Mouse (Mus musculus) adrenal gland, adult (tissue): Measurements from ENCODE around the gene Rnft1.

ENCODE experiments used
- DNase-seq, 2 experiments: peaks; one replicate each; pipeline ENCODE4 v3.0.0; 2022 to 2023; ENCODE audit warnings: low spot score in 1 of 2; ENCODE audit not compliant: inconsistent age in 2 of 2

Rnft1 gene

GRCm38 (mm10) chr11:86484101-86484868 lies at the start of gene Rnft1:
Gene Rnft1, plus strand, starts transcription at chr11:86484657.
- peak; percentile 99 to 100 for DNase-seq

GRCm38 (mm10) chr11:86436843-86437242 lies 47.6 kb upstream of the Rnft1 start:
- peak in 1 of 2 experiments; percentile 31 for DNase-seq

- no peak for DNase-seq
These were observed 46.2 kb upstream of the Rnft1 start for GRCm38 (mm10) chr11:86438261-86438660.

GRCm38 (mm10) chr11:86440791-86441190 lies 43.7 kb upstream of the Rnft1 start:
- DNase-seq = no peak

- DNase-seq = no peak
These were observed 30.5 kb upstream of the Rnft1 start for GRCm38 (mm10) chr11:86453991-86454390.

DNA sequence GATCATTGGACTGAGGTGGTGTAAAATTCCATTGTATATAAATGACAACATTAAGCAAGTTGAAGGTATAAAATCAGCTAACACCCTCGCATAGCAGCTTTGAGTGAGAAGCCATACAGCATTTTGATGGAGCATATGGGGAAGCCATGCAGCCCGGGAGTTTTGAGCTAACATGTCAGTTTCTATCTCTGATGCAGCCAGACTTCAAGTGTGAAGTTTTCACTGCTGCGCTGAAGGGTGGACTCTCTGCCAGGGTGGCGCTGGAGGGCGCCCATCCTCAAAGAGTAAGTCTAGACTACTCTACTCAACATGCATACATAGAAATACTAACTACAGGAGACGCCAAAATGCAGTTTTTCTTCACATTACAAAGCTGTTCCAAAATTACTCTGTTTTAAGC lies 26.9 kb upstream of the Rnft1 start:
- DNase-seq = no peak

- no peak for DNase-seq
These were observed 25.6 kb upstream of the Rnft1 start for GRCm38 (mm10) chr11:86458866-86459265.

- DNase-seq = no peak
These were observed 21.9 kb upstream of the Rnft1 start for GRCm38 (mm10) chr11:86462579-86462978.

DNA sequence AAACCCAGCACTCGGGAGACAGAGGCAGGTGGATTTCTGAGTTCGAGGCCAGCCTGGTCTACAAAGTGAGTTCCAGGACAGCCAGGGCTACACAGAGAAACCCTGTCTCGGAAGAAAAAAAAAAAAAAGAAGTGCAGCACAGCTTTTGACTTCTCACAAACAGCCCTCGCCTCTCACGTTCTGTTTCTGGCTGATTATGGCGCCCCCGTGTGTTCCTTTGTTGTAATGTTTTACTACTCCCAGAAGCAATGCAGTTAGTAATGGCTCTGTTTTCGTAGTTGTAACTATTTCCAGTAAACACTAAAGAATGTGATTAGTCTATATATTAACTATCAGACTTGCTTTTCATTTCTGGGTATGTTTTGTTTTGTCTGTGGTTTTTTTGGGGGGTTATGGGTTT lies 20.2 kb upstream of the Rnft1 start:
- peak in 1 of 2 experiments; percentile 73 for DNase-seq

GRCm38 (mm10) chr11:86468345-86468744 lies 16.1 kb upstream of the Rnft1 start:
- DNase-seq = no peak

GRCm38 (mm10) chr11:86468971-86469370 lies 15.5 kb upstream of the Rnft1 start:
- DNase-seq = no peak

GRCm38 (mm10) chr11:86471785-86472184 lies 12.7 kb upstream of the Rnft1 start:
- DNase-seq = no peak

- DNase-seq = peak in 1 of 2 experiments; percentile 66
These were observed 11.7 kb upstream of the Rnft1 start for GRCm38 (mm10) chr11:86472771-86473171.

DNA sequence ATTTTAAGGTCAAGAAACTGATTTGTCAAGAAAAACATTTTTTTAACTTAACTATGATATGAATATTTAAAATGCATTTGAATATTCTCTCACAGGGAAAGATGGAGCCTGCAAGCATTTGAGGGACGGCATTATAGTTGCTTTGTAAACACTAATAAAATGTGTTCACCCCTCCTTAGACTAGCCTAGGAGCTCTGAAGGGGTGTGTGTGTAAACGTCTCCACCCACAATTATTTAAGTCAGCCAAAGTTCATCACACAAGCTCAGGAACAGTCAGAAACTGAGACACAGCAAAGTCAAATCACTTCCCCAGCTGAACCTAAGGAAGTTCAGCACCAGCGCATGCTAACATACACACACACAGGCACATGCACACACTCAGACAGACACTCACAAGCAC lies 10.9 kb upstream of the Rnft1 start:
- DNase-seq = no peak

GRCm38 (mm10) chr11:86484910-86485510 lies 553 bp downstream of the Rnft1 start:
- DNase-seq = peak in 1 of 2 experiments; percentile 67

DNA sequence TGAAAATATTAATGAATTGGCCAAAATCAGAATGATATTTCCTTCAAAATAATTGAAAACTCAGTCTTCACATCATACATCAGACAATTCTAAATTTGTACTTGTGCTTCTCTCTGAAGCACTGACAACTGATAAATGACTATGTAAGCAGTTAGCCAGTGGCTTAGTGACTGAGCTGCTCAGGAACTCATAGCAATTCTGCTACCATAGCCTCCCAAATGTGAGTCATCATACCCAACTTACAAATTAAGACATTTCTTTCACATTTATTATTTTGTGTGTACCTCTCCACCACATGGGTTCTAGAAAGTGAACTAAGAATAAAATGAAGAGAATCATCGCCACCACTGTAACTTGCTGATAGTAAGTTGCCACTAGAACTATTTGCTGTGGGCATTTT lies 6.3 kb downstream of the Rnft1 start:
- no peak for DNase-seq

DNA sequence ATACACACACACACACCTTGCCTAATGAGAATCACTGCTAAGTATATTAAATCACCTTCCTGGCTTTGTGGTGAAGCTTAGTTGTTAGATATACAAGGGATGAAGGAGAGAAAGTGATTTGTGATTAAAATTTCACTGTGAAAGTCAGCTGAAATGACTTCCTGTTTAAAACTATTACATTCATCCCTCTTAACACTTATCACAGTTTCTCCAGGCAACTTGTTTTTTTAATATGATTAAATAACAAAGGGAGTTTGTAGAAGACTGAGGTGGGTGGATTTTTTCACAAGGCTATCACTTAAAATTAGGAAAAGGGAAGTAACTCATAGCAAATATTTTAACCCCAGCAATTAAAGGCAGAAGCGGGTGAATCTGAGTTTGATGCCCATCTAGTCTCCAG lies 12.9 kb downstream of the Rnft1 start:
- no peak for DNase-seq

DNA sequence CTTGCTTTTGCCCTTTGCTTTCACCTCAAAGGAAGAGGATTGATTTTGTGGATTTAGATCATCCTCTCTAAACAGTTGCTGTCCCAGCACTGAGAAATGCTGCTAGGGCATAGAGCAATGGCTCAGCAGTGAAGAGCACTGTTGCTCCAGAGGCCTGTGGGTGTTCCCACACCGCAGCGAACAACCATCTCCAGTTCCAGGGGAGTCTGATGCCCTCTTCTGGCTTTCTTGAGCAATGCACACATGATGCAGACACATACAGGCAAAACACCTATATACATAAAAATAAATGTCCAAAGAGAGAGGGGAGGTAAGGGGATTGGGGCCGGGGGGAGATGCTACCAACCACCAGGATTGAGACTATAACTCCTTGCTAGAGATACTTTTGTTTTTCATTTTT lies 13.5 kb downstream of the Rnft1 start:
- DNase-seq = no peak

- DNase-seq = no peak
These were observed 16.3 kb downstream of the Rnft1 start for GRCm38 (mm10) chr11:86500795-86501194.

DNA sequence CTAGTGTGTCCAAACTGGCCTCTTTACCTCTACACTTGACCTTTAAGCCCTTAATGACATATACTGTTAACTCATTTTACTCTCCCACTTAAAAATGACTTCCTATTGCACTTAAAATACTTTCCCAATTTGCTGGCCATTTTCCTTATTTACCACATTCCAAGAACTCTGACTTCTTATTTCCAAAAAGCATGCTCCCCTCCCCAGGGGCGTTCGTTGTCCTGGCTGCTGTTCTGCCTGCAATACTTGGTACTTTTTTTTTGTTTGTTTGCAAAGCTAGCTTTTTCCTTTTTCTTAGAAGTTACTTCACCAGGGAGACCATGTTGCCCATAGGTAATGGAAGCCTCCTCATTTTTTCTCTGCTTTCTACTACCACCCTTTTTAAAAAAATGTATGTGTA lies 18.7 kb downstream of the Rnft1 start:
- no peak for DNase-seq

DNA sequence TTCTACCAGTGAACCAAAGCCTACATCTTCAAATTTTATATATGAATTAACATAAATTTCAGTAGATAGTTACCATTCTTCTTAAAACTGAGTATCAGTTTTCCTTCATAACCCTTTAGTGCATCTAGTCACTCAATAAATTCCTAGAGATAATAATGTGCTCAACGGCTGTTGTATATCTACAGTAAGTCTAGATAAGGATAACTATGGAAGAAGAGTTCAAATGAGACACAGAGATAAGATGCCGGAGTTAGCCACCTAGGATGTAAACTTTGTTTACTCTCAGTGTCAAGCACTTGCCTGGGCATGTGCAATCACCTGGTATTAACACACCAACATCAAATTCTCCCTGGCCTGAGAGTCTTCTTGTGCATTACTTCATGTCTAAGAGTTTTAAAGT lies 22.9 kb downstream of the Rnft1 start:
- no peak for DNase-seq

GRCm38 (mm10) chr11:86507991-86508390 lies 23.5 kb downstream of the Rnft1 start:
- no peak for DNase-seq

GRCm38 (mm10) chr11:86516620-86517019 lies 32.2 kb downstream of the Rnft1 start:
- peak in 1 of 2 experiments; percentile 41 for DNase-seq
